Mouse (Mus musculus) spleen, adult 2 months (tissue): ENCODE results near the gene Ahsa2.
"Not testable (repeated sequence)": the region's sequence is repeated elsewhere in the genome, so short reads cannot be mapped to it uniquely, and the experiment has no call there.

Experiments used
- CTCF ChIP-seq: fragments of 200-500 bp; IDR thresholded peaks from 2 replicates; pipeline ENCODE4 v1.5.1; 2011; ENCODE audit warnings: mild to moderate bottlenecking, inconsistent platforms; ENCODE audit not compliant: insufficient read depth, insufficient read length, insufficient replicate concordance; ENCODE audit errors: extremely low read depth
- POLR2A ChIP-seq: fragments of 200-500 bp; IDR thresholded peaks from 2 replicates; pipeline ENCODE4 v1.6.1; 2011; ENCODE audit warnings: low read depth, low read length, inconsistent platforms

DNA sequence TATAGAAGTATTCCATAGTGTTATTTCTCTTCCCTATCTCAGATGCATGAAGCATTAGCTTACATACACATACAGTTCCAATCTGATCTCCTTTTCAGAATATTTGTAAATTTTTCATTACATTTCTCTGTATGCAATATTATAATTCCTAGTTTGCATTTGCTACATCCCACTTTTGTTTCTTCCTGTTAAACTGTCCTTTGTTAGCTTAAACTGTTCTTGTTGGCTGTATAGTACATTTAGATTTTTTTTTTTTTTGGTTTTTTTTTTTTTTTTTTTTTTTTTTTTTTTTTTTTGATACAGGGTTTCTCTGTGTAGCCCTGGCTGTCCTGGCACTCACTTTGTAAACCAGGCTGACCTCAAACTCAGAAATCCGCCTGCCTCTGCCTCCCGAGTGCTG is 32.0 kb downstream of the Ahsa2 start:
- TF ChIP-seq CTCF, POLR2A: not testable (repeated sequence)
